Mouse (Mus musculus) T-helper 1 cell (primary cell): Measurements from ENCODE around the gene Spred2.

ENCODE experiments used
- in situ Hi-C: fragments of 300-600 bp; cut with MboI, MseI; formaldehyde crosslinking; loops from one replicate; pipeline ENCODE4 v1.15.1; 2025; ENCODE audit warnings: high pct_unique_total_duplicates

The Spred2 gene

DNA sequence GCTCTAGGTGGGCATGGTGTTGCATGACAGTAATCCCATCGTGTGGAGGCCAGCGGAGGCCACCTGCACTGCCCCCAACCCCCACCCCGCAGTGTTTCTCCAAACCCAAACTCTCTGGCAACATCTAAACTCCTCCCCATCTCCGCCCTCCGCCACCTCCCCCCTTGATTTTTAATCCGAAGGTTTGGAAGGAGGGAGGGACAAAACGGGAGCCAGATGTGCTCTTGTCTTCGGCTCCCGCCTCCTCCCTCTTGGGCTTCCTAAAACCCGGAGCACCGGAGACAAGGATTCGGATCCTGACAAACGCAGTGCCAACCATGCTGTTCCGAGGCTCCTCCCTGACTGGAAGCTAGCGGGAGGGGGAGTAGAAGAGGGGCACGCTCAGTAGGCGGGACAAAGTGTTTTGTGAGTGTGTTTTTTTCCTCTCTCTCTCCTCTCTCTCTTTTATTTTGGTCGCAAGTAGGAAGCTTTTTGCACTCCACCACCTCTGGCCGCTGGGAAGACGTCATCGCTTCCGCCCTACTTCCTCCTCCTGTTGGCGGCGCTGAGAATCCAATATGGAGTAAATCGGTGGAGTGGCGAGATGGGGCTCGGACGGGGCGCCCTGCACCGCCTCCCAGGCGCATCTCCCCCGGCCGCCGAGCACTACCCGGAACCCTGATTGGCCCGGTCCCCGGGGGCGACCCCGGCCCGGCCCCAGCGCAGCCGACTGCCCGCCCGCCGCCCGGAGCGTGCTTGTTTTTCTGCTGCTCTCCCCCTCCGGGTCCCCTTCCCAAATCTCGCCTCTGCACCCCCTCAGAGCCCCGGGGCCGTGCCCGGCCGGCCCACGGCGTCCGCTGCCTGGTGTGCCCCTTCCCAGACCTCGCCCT lies at the start of gene Spred2:
Spred2 (plus strand) TSS at position 488 of the 869 bp plus-strand sequence.
- in situ Hi-C loops, result loop anchor here (5.0 kb wide), 1 partner anchor 53 kb away; no protein-coding TSS in a partner anchor

DNA sequence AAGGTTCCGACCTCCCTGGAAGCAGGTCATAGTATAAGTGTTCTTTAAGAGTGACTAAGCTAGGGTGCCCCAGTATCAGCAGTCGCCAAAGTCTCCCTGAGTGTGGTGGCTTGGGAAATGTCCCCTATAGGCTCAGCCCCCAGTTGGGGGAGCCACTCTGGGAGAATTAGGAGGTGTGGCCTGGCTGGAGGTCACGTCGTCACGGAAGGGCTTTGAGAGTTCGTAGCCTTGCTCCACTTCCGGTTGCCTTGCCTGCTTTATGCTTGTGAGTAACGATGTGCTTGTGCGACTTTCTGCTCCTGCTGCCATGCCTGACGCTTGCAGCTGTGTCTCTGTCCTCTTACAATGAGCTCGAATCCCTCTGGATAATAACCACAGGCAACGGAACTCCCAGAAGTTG lies 48.6 kb upstream of the Spred2 start:
- in situ Hi-C loops, result loop anchor here (25.0 kb wide), 1 partner anchor 663 kb away; no protein-coding TSS in a partner anchor

GRCm38 (mm10) chr11:19875964-19876363 lies 48.2 kb upstream of the Spred2 start:
- in situ Hi-C loops, result loop anchor here (25.0 kb wide), 1 partner anchor 664 kb away; no protein-coding TSS in a partner anchor

- in situ Hi-C loops, result loop anchor here (25.0 kb wide), 1 partner anchor 665 kb away; no protein-coding TSS in a partner anchor
These were observed 46.8 kb upstream of the Spred2 start for GRCm38 (mm10) chr11:19877239-19877915.

DNA sequence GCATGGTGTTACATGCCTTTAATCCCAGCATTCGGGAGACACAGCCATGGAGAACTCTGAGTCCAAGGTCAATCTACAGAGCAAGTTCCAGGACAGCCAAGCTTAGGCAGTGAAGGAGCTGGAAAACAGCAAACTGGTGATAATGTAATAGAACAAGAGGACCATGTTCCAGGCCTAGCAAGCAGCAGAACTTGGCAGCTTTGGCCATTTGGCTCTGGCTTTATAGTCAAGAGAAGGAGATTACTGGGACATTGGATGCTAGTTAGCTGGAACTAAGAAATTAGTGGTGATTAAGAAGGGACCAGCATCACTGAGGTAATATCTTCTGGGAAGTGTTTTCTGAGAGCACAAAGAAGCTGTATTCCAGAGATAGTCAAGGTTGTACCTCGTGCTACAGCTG lies 42.8 kb upstream of the Spred2 start:
- in situ Hi-C loops, result loop anchor here (25.0 kb wide), 1 partner anchor 669 kb away; no protein-coding TSS in a partner anchor

- in situ Hi-C loops, result loop anchor here (25.0 kb wide), 1 partner anchor 679 kb away; no protein-coding TSS in a partner anchor
These were observed 33.3 kb upstream of the Spred2 start for GRCm38 (mm10) chr11:19890700-19891406.

- in situ Hi-C loops, result loop anchor here (25.0 kb wide), 1 partner anchor 681 kb away; no protein-coding TSS in a partner anchor
These were observed 30.9 kb upstream of the Spred2 start for GRCm38 (mm10) chr11:19893233-19893632.

GRCm38 (mm10) chr11:19899621-19900020 lies 24.6 kb upstream of the Spred2 start:
- in situ Hi-C loops, result loop anchor here (25.0 kb wide), 1 partner anchor 687 kb away; no protein-coding TSS in a partner anchor

- in situ Hi-C loops, result no loop called here
These were observed 23.5 kb upstream of the Spred2 start for GRCm38 (mm10) chr11:19900712-19901111.

DNA sequence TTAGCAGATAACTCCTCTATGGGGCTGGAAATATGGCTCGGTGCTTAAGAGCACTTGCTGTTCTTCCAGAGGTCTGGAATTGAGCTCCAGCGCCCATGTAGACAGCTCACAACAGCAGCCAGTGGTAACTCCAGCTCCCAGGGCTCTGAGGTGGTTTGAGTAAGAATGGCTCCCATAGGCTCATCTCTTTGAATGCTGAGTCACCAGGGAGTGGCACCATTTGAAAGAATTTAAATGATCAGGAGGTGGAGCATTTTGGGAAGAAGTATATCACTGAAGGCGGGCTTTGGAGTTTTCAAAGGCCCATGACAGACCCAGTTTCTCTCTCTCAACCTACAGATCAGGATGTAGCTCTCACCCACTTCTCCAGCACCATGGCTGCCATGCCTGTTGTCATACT lies 13.0 kb upstream of the Spred2 start:
- in situ Hi-C loops, result no loop called here

GRCm38 (mm10) chr11:19912179-19912578 lies 12.0 kb upstream of the Spred2 start:
- in situ Hi-C loops, result no loop called here

DNA sequence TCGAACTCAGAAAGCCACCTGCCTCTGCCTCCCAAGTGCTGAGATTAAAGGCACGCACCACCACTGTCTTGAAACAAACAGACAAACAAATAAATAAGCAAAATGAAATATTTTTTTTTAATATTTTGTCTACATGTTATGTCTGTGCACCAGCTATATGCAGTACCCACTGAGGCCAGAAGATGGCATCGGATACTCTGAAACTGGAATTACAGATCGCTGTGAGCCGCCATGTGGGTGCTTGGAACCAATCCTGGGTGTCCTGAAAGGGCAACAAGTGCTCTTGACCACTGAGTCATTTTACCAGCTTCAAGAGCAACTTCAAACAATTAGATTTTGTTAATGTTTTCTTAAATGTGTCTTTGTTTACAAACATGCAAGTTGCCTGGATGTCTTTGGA lies 11.5 kb upstream of the Spred2 start:
- in situ Hi-C loops, result no loop called here

GRCm38 (mm10) chr11:19913761-19914160 lies 10.4 kb upstream of the Spred2 start:
- in situ Hi-C loops, result no loop called here

- in situ Hi-C loops, result no loop called here
These were observed 6.6 kb upstream of the Spred2 start for GRCm38 (mm10) chr11:19917381-19918245.

- in situ Hi-C loops, result no loop called here
These were observed 6.0 kb upstream of the Spred2 start for GRCm38 (mm10) chr11:19918246-19918540.

GRCm38 (mm10) chr11:19919460-19919784 lies 4.8 kb upstream of the Spred2 start:
- in situ Hi-C loops, result no loop called here

DNA sequence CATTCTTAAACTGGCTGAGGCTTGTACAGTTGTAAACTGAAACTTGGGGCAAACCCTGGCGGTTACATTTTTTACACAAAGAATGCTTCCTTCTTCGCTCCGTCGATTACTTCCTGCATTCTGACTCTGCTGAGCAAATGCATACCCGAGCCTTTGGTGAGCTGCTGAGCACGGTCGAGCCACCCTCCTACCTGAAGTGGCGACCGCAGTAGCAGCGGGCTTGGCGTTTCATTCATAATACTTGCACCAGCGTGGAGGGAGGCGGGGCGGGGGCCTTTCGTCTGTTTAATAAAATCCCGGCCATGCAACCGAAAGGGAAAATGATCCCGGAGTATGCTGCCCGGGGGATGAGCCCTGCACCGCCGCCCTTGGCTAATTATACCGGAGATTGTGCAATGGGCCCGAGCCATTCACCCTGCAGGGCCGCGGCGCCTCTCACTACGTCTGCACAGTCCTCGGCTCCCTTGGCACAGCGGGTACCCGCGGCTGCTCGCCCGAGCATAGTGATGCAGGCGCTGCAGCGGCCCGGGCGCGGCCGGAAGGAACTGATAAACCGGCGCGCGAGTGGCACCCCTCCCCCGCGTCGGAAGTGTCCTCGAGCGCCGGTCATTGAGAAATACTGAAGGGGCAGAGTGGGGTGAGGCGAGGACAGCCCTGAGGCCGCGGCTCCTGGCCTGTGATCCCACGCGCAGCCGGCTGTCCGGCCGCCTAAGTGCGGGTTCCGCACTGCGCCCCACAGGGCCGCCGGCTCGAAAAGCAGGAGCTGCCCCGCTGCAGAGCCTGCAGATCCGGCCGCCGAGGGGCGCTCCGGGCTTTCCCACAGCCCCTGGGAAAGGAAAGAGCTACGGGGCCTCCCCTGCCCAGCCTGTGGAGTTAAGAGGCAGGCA lies 4.1 kb upstream of the Spred2 start:
- in situ Hi-C loops, result loop anchor here (5.0 kb wide), 1 partner anchor 57 kb away; no protein-coding TSS in a partner anchor

DNA sequence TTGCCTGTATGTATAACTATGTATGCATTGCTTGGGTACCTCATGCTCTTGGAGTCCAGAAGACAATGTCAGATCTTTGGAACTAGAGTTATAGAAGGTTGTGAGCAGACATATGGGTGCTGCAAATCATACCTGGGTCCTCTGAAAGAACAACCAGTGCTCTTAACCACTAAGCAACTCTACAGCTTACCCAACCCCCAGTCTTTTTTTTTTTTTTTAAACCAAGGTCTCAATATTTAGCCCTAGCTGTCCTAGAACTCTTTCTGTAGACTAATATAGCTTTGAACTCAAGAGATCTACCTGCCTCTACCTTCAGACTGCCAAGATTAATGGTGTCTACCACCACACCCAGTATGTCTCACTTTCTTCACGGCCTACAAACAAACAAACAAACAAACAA lies 2.5 kb upstream of the Spred2 start:
- in situ Hi-C loops, result loop anchor here (5.0 kb wide), 1 partner anchor 56 kb away; no protein-coding TSS in a partner anchor

GRCm38 (mm10) chr11:19922208-19922607 lies 2.0 kb upstream of the Spred2 start:
- in situ Hi-C loops, result loop anchor here (5.0 kb wide), 1 partner anchor 55 kb away; no protein-coding TSS in a partner anchor

DNA sequence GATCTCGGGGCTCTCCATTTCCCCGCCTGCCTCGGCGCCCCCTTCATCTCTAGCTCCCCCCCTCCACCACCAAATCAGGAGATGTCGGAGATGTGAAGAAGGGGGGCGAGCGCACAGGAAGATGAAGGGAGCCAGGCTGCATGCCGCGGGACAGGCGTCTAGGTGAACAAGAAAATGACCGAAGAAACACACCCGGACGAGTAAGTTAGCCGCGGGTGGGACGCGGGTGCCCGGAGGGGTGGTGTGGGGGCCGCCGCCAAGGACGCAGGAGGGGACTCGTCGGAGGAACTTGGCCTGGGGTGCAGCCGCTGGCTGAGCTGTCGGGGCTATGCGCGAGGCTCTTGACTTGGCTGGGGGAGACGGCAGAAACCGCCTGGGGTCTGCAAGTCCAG lies 578 bp downstream of the Spred2 start:
- in situ Hi-C loops, result loop anchor here (5.0 kb wide), 1 partner anchor 53 kb away; no protein-coding TSS in a partner anchor
